In the genomic region with DNA sequence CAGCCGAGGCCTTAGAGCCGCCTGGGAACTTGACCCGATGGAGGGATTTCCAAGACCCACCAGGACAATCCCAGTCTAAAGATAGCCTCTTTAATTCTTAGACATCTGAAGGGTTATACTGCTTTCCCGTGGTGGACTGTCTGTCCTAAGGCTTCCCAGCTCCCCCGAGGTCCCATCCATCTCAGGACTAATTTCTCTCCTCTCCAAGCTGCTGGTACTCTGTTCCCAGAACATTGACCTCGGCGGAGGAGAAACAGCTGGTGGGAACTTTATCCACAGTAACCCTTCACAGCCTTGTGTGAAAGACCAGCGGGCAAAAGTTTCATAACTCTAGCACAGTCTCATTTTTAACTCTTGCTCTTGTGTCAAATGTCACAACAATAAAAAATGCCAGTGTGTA, we compare ENCODE assay signal across 11 mouse cellular contexts. TPM values are rescaled to one million over a fixed set of nuclear protein-coding genes. Genes with fewer than 3 reads are reported as not detected.
A peak's percentile ranks its signal among the peaks of the same experiment; 100 is the strongest.
DNase-seq lines count a peak whose midpoint lies in the region; ATAC-seq and TF ChIP-seq lines count a peak whose summit lies in the region.
"Had no signal": no experiment of that assay in that cellular context is flagged by ENCODE, and none has a peak within 500 bp of the region (broad histone marks: within the 10 kb centered on the region; RNA-seq: fewer than 3 reads in every experiment).

No protein-coding gene starts in this region.

- TF ChIP-seq CTCF in intestine, postnatal 0 days (IDR thresholded peaks at IDR 0.05; ENCODE audit: low read depth), result no peak

- DNase-seq in intestine, embryonic 14.5 days (ENCODE audit: low spot score), result peak; percentile 59
- peak; percentile 32 to 33 for DNase-seq in heart, postnatal 36 days
- DNase-seq in kidney, postnatal 36 days, result peak; percentile 40 to 43
- DNase-seq in spleen, postnatal 10 days (ENCODE audit: low spot score in 2 of 2), result no peak
- no peak for DNase-seq in right cerebral cortex, adult 2 months (ENCODE audit: low spot score in 2 of 2)

- intact Hi-C loops in heart, postnatal 36 days (cut with DNase I), result no loop called here

- no peaks in the 10 kb centered on the region for H3K27me3 ChIP-seq in intestine, embryonic 14.5 days (replicated peaks; ENCODE audit: control insufficient read depth, insufficient read depth, low read length)
- no peaks in the 10 kb centered on the region for H3K27me3 ChIP-seq in intestine, postnatal 0 days (replicated peaks; ENCODE audit: control insufficient read depth, insufficient read depth, low read length)
- H3K27me3 ChIP-seq in stomach, embryonic 15.5 days (replicated peaks), result no peaks in the 10 kb centered on the region
- H3K27me3 ChIP-seq: CH12.LX; liver, embryonic 12.5 days; midbrain, embryonic 15.5 days had no signal

- no peak for ATAC-seq in intestine, embryonic 14.5 days (replicated peaks; ENCODE audit: low FRiP score, low TSS enrichment, low read depth)
- ATAC-seq in intestine, postnatal 0 days, result no peak
- peak; percentile 64 for ATAC-seq in stomach, embryonic 15.5 days (ENCODE audit: insufficient read depth, low FRiP score, low read depth)
- no peak for ATAC-seq in megakaryocyte, adult 5-6 weeks (ENCODE audit: poor library complexity, severe bottlenecking)
- ATAC-seq: liver, embryonic 12.5 days; midbrain, embryonic 15.5 days had no signal

- 33% methylated on average over 8 of the region's 8 CpGs for WGBS in intestine, embryonic 14.5 days
- WGBS in intestine, postnatal 0 days, result 50% methylated on average over 8 of the region's 8 CpGs
- WGBS in stomach, embryonic 15.5 days, result 27% methylated on average over 8 of the region's 8 CpGs

- H3K4me3 ChIP-seq in intestine, embryonic 14.5 days (ENCODE audit: low read depth, low read length), result no peak overlapping the region
- no peak overlapping the region for H3K4me3 ChIP-seq in intestine, postnatal 0 days (ENCODE audit: low read depth, low read length)
- no peak overlapping the region for H3K4me3 ChIP-seq in stomach, embryonic 15.5 days (replicated peaks)
- H3K4me3 ChIP-seq: liver, embryonic 12.5 days; midbrain, embryonic 15.5 days had no signal

- H3K4me1 ChIP-seq in intestine, embryonic 14.5 days (replicated peaks; ENCODE audit: control insufficient read depth, insufficient read depth, low read length), result peaks cover 31% of the 10 kb centered on the region
- no peaks in the 10 kb centered on the region for H3K4me1 ChIP-seq in intestine, postnatal 0 days (replicated peaks; ENCODE audit: control insufficient read depth, insufficient read depth, low read length)
- peaks cover 15% of the 10 kb centered on the region for H3K4me1 ChIP-seq in stomach, embryonic 15.5 days
- H3K4me1 ChIP-seq: midbrain, embryonic 15.5 days had no signal

- no peak overlapping the region for H3K4me2 ChIP-seq in intestine, embryonic 14.5 days (ENCODE audit: low read length)
- H3K4me2 ChIP-seq in intestine, postnatal 0 days (replicated peaks; ENCODE audit: low read depth), result no peak overlapping the region
- no peak overlapping the region for H3K4me2 ChIP-seq in stomach, embryonic 15.5 days
- H3K4me2 ChIP-seq: liver, embryonic 12.5 days; midbrain, embryonic 15.5 days had no signal

- peak overlapping the region; percentile 71 for H3K27ac ChIP-seq in intestine, embryonic 14.5 days (ENCODE audit: low read depth)
- H3K27ac ChIP-seq in intestine, postnatal 0 days (ENCODE audit: low read depth, low read length), result no peak overlapping the region
- peak overlapping the region; percentile 63; the same call in 1 of the 2 replicates for H3K27ac ChIP-seq in stomach, embryonic 15.5 days
- H3K27ac ChIP-seq: liver, embryonic 12.5 days; midbrain, embryonic 15.5 days had no signal

- no peaks in the 10 kb centered on the region for H3K9me3 ChIP-seq in intestine, embryonic 14.5 days (ENCODE audit: control insufficient read depth, low read length)
- no peaks in the 10 kb centered on the region for H3K9me3 ChIP-seq in intestine, postnatal 0 days (ENCODE audit: control insufficient read depth)
- H3K9me3 ChIP-seq in stomach, embryonic 15.5 days, result no peaks in the 10 kb centered on the region
- H3K9me3 ChIP-seq: liver, embryonic 12.5 days; midbrain, embryonic 15.5 days had no signal

- no peak overlapping the region for H3K9ac ChIP-seq in intestine, embryonic 14.5 days (ENCODE audit: low read length)
- no peak overlapping the region for H3K9ac ChIP-seq in intestine, postnatal 0 days (ENCODE audit: low read depth, low read length)
- H3K9ac ChIP-seq in stomach, embryonic 15.5 days, result no peak overlapping the region
- H3K9ac ChIP-seq: liver, embryonic 12.5 days; midbrain, embryonic 15.5 days had no signal

- H3K36me3 ChIP-seq in intestine, embryonic 14.5 days (ENCODE audit: control insufficient read depth, insufficient read depth, low read length), result 0 out of 2 replicates have a peak, but pooled peaks cover 5% of the 10 kb centered on the region
- no peaks in the 10 kb centered on the region for H3K36me3 ChIP-seq in intestine, postnatal 0 days (ENCODE audit: control insufficient read depth, insufficient read depth)
- no peaks in the 10 kb centered on the region for H3K36me3 ChIP-seq in stomach, embryonic 15.5 days
- H3K36me3 ChIP-seq: midbrain, embryonic 15.5 days had no signal

RNA-seq across cellular contexts. Expression of a gene that starts 25.1 kb away (rescaled TPM):
- polyA plus RNA-seq in intestine, embryonic 14.5 days (2014; fragmentation: Nextera tagmentation; extraction: Ambion mirVana), result 49.8 and 59.8 TPM in 2 replicates
- 5.1 and 5.5 TPM in 2 replicates for polyA plus RNA-seq in intestine, postnatal 0 days (2015; fragmentation: Nextera tagmentation; extraction: Ambion mirVana)
- total RNA-seq in heart, postnatal 36 days (2021), result under 1 TPM; 0.39 to 0.60 TPM
- 42.9 and 45.4 TPM in 2 replicates for polyA plus RNA-seq in stomach, embryonic 15.5 days (2015; fragmentation: Nextera tagmentation; extraction: Ambion mirVana)
- total RNA-seq in megakaryocyte, adult 5-6 weeks (2015), result 19.6 and 21.5 TPM in 2 replicates
- total RNA-seq in megakaryocyte, adult 5-6 weeks (2017), result 20.5 and 22.7 TPM in 2 replicates

Comparison
In these comparisons a context has a peak if more than half of its experiments do, and no peak if none do; other contexts are left out.
1. DNase-seq: peak in intestine, embryonic 14.5 days (single experiment), heart, postnatal 36 days (2 of 2) and kidney, postnatal 36 days (2 of 2); none in spleen, postnatal 10 days (0 of 2) and right cerebral cortex, adult 2 months (0 of 2).